Mouse (Mus musculus) erythroblast, embryonic 14.5 days (primary cell): ENCODE data around the gene Tmem50a. TPM values are rescaled to one million over a fixed set of nuclear protein-coding genes. Genes with fewer than 3 reads are reported as not detected.
"Not testable (repeated sequence)": the region's sequence is repeated elsewhere in the genome, so short reads cannot be mapped to it uniquely, and the experiment has no call there.

Experiments
- H3K27me3 ChIP-seq: 2 replicates; pipeline ENCODE4 v1.6.1; 2012; ENCODE audit warnings: inconsistent platforms; ENCODE audit not compliant: control insufficient read depth
- H3K36me3 ChIP-seq: 2 replicates; pipeline ENCODE4 v1.6.1; 2012; ENCODE audit warnings: mild to moderate bottlenecking, inconsistent platforms; ENCODE audit not compliant: control insufficient read depth
- H3K4me1 ChIP-seq: 2 replicates; pipeline ENCODE4 v1.6.1; 2012; ENCODE audit warnings: inconsistent platforms; ENCODE audit not compliant: control insufficient read depth
- H3K4me3 ChIP-seq: replicated peaks from 2 replicates; pipeline ENCODE3; 2012; ENCODE audit warnings: moderate library complexity, mild to moderate bottlenecking, inconsistent platforms
- H3K9me3 ChIP-seq: 2 replicates; pipeline ENCODE4 v1.6.1; 2012; ENCODE audit warnings: low read length, inconsistent platforms, mixed read lengths; ENCODE audit not compliant: control insufficient read depth
- GATA1 ChIP-seq: IDR thresholded peaks from 2 replicates; pipeline ENCODE4 v1.6.1; 2012; ENCODE audit warnings: low read length, inconsistent platforms, mixed read lengths
- TAL1 ChIP-seq: IDR thresholded peaks from 3 replicates; pipeline ENCODE4 v1.6.1; 2012; ENCODE audit warnings: low read length, inconsistent platforms, mixed read lengths
- polyA plus RNA-seq: library from polyadenylated mRNA; stranded (reverse); fragments of >175 nt; gene quantifications from 2 replicates; pipeline ENCODE4 v1.2.3, GENCODE M21; 2012

The Tmem50a gene
- polyA plus RNA-seq, 1 experiment: 1.0 TPM

GRCm38 (mm10) chr4:134917194-134917593, 2.4 kb upstream of the Tmem50a start:
- no peaks in the 10 kb centered on the region for H3K9me3 ChIP-seq
- H3K27me3 ChIP-seq: no peaks in the 10 kb centered on the region
- H3K4me3 ChIP-seq: no peak overlapping the region
- peaks cover 84% of the 10 kb centered on the region for H3K4me1 ChIP-seq
- H3K36me3 ChIP-seq: peaks cover 13% of the 10 kb centered on the region
- TF ChIP-seq GATA1 (no peak), TAL1 (no peak)

DNA sequence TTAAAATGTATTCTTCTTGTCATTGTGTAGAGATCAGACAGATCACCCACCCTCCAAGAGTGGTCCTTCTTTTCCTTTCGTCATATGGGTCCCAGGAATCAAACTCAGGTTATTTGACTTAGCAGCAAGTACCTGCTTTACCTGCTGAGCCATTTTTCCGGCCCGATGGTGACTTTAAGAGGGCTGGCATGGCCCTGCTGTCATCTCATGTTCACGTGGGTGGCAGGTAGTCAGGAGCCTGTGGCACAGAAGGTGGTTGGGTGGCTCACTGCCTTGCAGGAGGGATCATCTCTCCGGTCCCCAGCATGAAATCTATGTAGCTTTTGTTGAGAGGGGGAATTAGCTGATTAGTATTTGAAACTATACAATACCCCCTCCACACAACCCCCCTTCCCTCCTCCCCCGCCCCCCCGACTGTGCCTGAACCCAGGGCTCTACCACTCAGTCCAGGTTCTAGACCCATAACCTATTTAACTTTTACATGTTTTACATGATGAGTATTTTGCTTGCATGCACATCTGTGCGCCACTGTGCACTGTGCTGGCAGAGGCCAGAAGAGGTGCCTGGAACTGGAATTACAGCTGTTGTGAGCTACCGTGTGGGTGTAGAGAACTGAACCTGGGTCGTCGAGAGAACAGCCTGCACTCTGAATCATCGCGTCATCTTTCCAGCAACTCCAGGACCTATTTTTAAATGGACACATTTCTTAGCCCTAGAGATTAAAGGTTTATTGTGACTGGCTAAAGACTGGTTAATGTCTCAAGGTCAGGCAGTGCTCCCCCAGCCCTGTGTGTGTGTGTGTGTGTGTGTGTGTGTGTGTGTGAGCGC, 613 bp upstream of the Tmem50a start:
- Histone ChIP-seq H3K36me3 (peaks cover 29% of the 10 kb centered on the region), H3K4me1 (peaks cover 80% of the 10 kb centered on the region), H3K4me3 (peak overlapping the region; percentile 93), H3K27me3 (no peaks in the 10 kb centered on the region), H3K9me3 (peaks cover 5% of the 10 kb centered on the region)
- TF ChIP-seq TAL1 (no peak), GATA1 (no peak)

GRCm38 (mm10) chr4:134914122-134914863, 531 bp downstream of the Tmem50a start:
- TF ChIP-seq TAL1 (no peak), GATA1 (no peak)
- H3K36me3 ChIP-seq: peaks cover 40% of the 10 kb centered on the region
- peak overlapping the region; percentile 93 for H3K4me3 ChIP-seq
- H3K27me3 ChIP-seq: no peaks in the 10 kb centered on the region
- peaks cover 5% of the 10 kb centered on the region for H3K9me3 ChIP-seq
- peaks cover 68% of the 10 kb centered on the region for H3K4me1 ChIP-seq

DNA sequence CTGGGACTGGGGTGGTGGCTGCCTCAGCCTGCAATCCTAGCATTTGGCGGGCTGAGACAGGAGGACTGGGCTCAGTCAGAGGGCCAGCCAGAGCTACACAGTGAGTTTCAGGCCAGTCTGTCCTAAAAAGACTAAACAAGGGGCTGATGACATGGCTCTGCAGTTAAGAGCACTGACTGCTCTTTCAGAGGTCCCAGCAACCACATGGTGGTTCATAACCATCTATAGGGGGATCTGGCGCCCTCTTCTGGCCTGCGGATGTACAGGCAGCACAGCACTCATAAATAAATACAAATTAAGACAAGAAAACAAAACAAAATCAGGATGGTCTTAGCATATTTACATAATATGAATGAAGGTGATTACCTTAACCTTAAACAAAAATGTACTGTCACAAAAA, 1.4 kb downstream of the Tmem50a start:
- TF ChIP-seq GATA1 (no peak), TAL1 (no peak)
- H3K4me1 ChIP-seq: peaks cover 64% of the 10 kb centered on the region
- H3K27me3 ChIP-seq: no peaks in the 10 kb centered on the region
- peak overlapping the region; percentile 93 for H3K4me3 ChIP-seq
- H3K9me3 ChIP-seq: peaks cover 5% of the 10 kb centered on the region
- peaks cover 49% of the 10 kb centered on the region for H3K36me3 ChIP-seq

DNA sequence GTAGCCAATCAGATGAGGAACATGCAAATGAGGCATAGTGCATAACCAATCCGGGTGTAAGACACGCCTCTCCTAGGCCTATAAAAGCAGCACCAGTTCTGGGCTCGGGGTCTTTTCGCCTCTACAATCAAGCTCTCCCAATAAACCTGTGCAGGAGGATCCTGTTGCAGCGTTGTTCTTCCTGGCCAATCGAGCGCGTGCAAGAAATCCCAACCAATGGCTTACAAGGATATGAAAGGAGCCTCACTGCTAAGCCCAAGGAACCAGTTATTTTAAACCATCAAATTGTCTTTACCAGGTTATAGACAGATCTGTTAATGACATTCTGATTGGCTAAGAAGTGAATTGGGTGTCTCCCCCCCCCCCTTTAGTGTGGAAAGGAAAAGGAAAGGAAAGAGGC, 3.4 kb downstream of the Tmem50a start:
- peaks cover 67% of the 10 kb centered on the region for H3K36me3 ChIP-seq
- not testable (repeated sequence) for H3K27me3 ChIP-seq, H3K9me3 ChIP-seq, H3K4me3 ChIP-seq
- H3K4me1 ChIP-seq: peaks cover 54% of the 10 kb centered on the region

- Histone ChIP-seq H3K27me3 (no peaks in the 10 kb centered on the region), H3K4me1 (peaks cover 13% of the 10 kb centered on the region), H3K9me3 (no peaks in the 10 kb centered on the region), H3K36me3 (peaks cover 99% of the 10 kb centered on the region), H3K4me3 (no peak overlapping the region)
- no peak for TF ChIP-seq TAL1
- no peak for TF ChIP-seq GATA1
These were observed 11.8 kb downstream of the Tmem50a start for GRCm38 (mm10) chr4:134903046-134903445.

GRCm38 (mm10) chr4:134901126-134901525, 13.7 kb downstream of the Tmem50a start:
- peaks cover 99% of the 10 kb centered on the region for H3K36me3 ChIP-seq
- TF ChIP-seq TAL1 (no peak), GATA1 (no peak)
- H3K4me1 ChIP-seq: peaks cover 7% of the 10 kb centered on the region
- no peaks in the 10 kb centered on the region; the same call in 1 of the 2 replicates for H3K27me3 ChIP-seq
- no peaks in the 10 kb centered on the region for H3K9me3 ChIP-seq
- no peak overlapping the region for H3K4me3 ChIP-seq

- no peak for TF ChIP-seq TAL1
- Histone ChIP-seq H3K4me3 (no peak overlapping the region), H3K27me3 (no peaks in the 10 kb centered on the region; the same call in 1 of the 2 replicates), H3K9me3 (no peaks in the 10 kb centered on the region), H3K36me3 (peaks cover 99% of the 10 kb centered on the region), H3K4me1 (peaks cover 7% of the 10 kb centered on the region)
These were observed 17.6 kb downstream of the Tmem50a start for GRCm38 (mm10) chr4:134897256-134897655.

- Histone ChIP-seq H3K36me3 (peaks cover 100% of the 10 kb centered on the region), H3K27me3 (no peaks in the 10 kb centered on the region)
- TF ChIP-seq GATA1: no peak
These were observed 22.7 kb downstream of the Tmem50a start for GRCm38 (mm10) chr4:134892096-134892495.

More at GRCm38 (mm10) chr4:134892096-134892495, 22.7 kb downstream of the Tmem50a start:
- Histone ChIP-seq H3K4me3 (no peak overlapping the region), H3K4me1 (peaks cover 12% of the 10 kb centered on the region), H3K9me3 (no peaks in the 10 kb centered on the region)
